Mouse (Mus musculus) C2C12 (cell line): ENCODE measurements around the gene Ffar3.

Experiments
- CEBPB ChIP-seq: IDR thresholded peaks from one replicate; pipeline ENCODE4 v1.6.1; 2011; ENCODE audit warnings: low read depth, mild to moderate bottlenecking, control low read depth, moderate library complexity
- CTCF ChIP-seq: IDR thresholded peaks from one replicate; pipeline ENCODE4 v1.5.1; 2011; ENCODE audit not compliant: control insufficient read depth, insufficient read depth, insufficient read length

DNA sequence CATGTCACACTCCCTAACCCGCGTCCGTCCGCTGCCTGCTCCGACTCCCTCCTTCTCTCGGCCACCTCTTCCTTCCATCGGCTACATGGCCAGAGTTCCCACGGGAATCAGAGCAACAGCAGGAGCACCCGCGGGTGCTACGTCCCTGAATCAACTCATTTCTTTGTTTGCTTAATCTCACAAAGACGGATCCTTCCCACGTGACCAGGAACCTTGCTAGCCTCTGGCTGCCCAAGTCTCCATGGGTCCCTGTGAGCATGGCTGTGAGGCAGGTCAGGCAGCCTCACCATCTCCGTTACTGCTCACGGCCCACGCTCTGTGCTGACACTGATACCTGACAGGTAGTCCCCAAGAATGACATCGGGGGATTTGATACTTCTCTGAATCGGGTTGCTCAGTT, 32.3 kb downstream of the Ffar3 start, which contains the start of gene Ffar2:
- TF ChIP-seq CEBPB: no peak
- TF ChIP-seq CTCF: no peak
